Mouse (Mus musculus) intestine, postnatal 0 days (tissue): ENCODE results near the gene Tmem30c. TPM values are rescaled to one million over a fixed set of nuclear protein-coding genes. Genes with fewer than 3 reads are reported as not detected.

Source experiments
- ATAC-seq: fragments of 200-750 bp; cut with Nextera tagmentation; 2 replicates; pipeline ENCODE4 v1.8.0; 2017; ENCODE audit warnings: mild to moderate bottlenecking, moderate TSS enrichment, moderate library complexity
- H3K27ac ChIP-seq: fragments of 300-500 bp; sonication (generic); 2 replicates; pipeline ENCODE4 v1.5.1; 2014; ENCODE audit warnings: mild to moderate bottlenecking, low read depth, low read length, moderate library complexity
- H3K27me3 ChIP-seq: fragments of 300-500 bp; sonication (generic); replicated peaks from 2 replicates; pipeline ENCODE4 v1.6.1; 2014; ENCODE audit warnings: low read length, mixed read lengths; ENCODE audit not compliant: control insufficient read depth, insufficient read depth
- H3K36me3 ChIP-seq: fragments of 300-500 bp; sonication (generic); 2 replicates; pipeline ENCODE4 v1.6.1; 2014; ENCODE audit warnings: mild to moderate bottlenecking, moderate library complexity; ENCODE audit not compliant: control insufficient read depth, insufficient read depth
- H3K4me1 ChIP-seq: fragments of 300-500 bp; sonication (generic); replicated peaks from 2 replicates; pipeline ENCODE4 v1.6.1; 2014; ENCODE audit warnings: antibody characterized with exemption, low read length, mixed read lengths; ENCODE audit not compliant: control insufficient read depth, insufficient read depth
- H3K4me2 ChIP-seq: fragments of 300-500 bp; sonication (generic); replicated peaks from 2 replicates; pipeline ENCODE4 v1.6.1; 2014; ENCODE audit warnings: low read depth, mild to moderate bottlenecking, moderate library complexity
- H3K4me3 ChIP-seq: fragments of 300-500 bp; sonication (generic); 2 replicates; pipeline ENCODE4 v1.5.1; 2014; ENCODE audit warnings: low read depth, low read length
- H3K9ac ChIP-seq: fragments of 300-500 bp; sonication (generic); 2 replicates; pipeline ENCODE4 v1.6.1; 2014; ENCODE audit warnings: mild to moderate bottlenecking, low read depth, low read length
- H3K9me3 ChIP-seq: fragments of 300-500 bp; sonication (generic); 2 replicates; pipeline ENCODE4 v1.6.1; 2016; ENCODE audit warnings: mixed run types; ENCODE audit not compliant: control insufficient read depth
- CTCF ChIP-seq: sonication (generic); IDR thresholded peaks from 2 replicates; pipeline ENCODE4 v1.5.1; 2016; ENCODE audit warnings: low read depth, mild to moderate bottlenecking, control low read depth, antibody characterized with exemption, moderate library complexity
- WGBS: fragments of 180-500 bp; shearing (Covaris S2); extraction: QIAGEN DNeasy Blood & Tissue Kit; methylation state at CpG from one replicate; pipeline ENCODE4 v1.1.7; 2014; 5-methylcytosine and 5-hydroxymethylcytosine counted together
- polyA plus RNA-seq: library from polyadenylated mRNA; unstranded; fragments of >200 nt; fragmentation: Nextera tagmentation; extraction: Ambion mirVana; gene quantifications from 2 replicates; pipeline ENCODE4 v1.2.1, GENCODE M21; 2015

Gene Tmem30c
- not detected in 2 replicates for polyA plus RNA-seq

DNA sequence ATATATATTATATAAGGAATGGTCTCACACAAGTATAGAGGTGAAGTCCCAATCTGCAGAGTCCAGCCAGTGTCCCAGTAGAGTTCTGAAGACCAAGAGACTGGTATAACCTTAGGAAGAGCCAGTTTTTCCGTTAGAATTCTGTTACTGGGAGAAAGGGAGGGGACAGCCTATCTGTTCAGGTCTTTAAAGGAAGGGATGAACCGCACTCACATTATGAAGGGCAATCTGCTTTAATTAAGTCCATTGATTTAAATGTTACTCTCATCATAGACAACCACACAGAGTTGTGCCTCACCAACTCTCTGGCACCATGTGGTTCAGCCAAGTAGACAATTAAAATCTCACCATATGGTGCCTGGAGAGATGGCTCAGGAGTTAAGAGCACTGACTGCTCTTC is at the start of gene Tmem30c:
TSS of gene Tmem30c (minus strand) at position 101 of the 400 bp plus-strand sequence.
- TF ChIP-seq CTCF = no peak
- Histone ChIP-seq H3K27ac (no peak within 1 kb of the TSS), H3K27me3 (no peaks in the 10 kb centered on the region), H3K9me3 (no peaks in the 10 kb centered on the region), H3K4me1 (no peaks in the 10 kb centered on the region), H3K9ac (no peak within 1 kb of the TSS), H3K36me3 (no peaks in the 10 kb centered on the region), H3K4me3 (no peak within 1 kb of the TSS), H3K4me2 (no peak within 1 kb of the TSS)
- no peak for ATAC-seq
- WGBS = 78% methylated on average over 2 of the region's 2 CpGs

DNA sequence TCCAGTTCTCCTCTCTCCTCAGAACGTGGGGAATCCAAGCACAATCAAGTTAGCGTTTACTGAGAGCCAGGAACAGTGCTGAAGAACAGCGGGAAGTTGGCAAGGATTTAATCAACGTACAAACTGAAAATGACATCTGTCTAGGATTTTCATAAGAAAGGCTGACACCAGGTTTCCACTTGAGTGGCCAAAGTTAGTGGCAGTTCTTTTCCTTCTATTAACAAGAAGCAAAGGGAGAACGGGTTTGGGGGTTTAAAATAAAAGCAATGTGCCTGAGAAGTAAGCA is 47.9 kb upstream of the Tmem30c start:
- H3K4me2 ChIP-seq = no peak overlapping the region
- no peaks in the 10 kb centered on the region for H3K4me1 ChIP-seq
- H3K27me3 ChIP-seq = no peaks in the 10 kb centered on the region
- no peak overlapping the region for H3K9ac ChIP-seq
- no peak for TF ChIP-seq CTCF
- no peaks in the 10 kb centered on the region for H3K36me3 ChIP-seq
- no peak overlapping the region for H3K27ac ChIP-seq
- H3K4me3 ChIP-seq = no peak overlapping the region
- ATAC-seq = no peak
- no peaks in the 10 kb centered on the region for H3K9me3 ChIP-seq
- WGBS = 69% methylated on average over 5 of the region's 5 CpGs

DNA sequence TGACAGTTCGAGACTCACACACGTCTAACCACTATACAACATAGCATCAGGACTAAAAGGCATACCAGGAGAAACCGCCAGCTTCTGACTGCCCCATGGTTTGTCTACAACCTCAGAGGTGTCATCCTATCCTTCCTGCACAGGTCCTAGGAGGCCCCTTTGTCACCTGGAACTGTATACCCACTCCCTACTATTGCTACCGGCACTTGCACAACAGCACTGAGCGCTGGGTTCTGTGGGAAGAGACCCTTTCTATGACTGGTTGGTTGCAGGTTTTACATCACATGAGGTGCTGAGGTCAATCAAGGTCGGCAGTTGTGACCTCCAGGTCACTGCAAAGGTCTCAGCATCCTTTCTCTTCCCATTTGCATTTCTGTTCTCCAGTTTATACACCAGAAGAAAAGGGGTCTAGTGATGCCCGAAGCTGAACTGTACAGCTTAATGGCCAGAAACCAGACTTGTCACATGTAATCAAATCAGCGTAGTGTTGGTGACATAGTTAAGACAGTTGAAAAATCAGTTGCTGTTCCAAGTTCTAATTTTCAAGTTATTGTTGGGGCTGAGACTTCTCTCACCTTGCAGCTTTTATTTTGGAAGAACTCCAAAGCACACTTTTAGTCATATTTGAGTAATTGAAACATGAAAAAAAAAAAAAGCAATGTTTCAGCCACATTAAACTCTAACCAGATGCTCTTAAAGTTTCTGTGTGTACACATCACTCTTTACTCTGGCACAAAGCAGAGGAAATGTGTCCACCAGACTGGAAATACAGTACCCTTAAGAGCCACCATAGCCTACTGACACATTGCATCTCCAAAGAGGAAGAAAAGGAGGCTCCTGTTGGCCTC is 47.3 kb upstream of the Tmem30c start:
- no peak overlapping the region for H3K4me3 ChIP-seq
- no peaks in the 10 kb centered on the region for H3K4me1 ChIP-seq
- H3K9ac ChIP-seq = no peak overlapping the region
- H3K36me3 ChIP-seq = no peaks in the 10 kb centered on the region
- no peak overlapping the region for H3K4me2 ChIP-seq
- no peak for ATAC-seq
- no peak for TF ChIP-seq CTCF
- WGBS = 90% methylated on average over 8 of the region's 8 CpGs
- no peaks in the 10 kb centered on the region for H3K9me3 ChIP-seq
- H3K27ac ChIP-seq = no peak overlapping the region
- H3K27me3 ChIP-seq = no peaks in the 10 kb centered on the region

DNA sequence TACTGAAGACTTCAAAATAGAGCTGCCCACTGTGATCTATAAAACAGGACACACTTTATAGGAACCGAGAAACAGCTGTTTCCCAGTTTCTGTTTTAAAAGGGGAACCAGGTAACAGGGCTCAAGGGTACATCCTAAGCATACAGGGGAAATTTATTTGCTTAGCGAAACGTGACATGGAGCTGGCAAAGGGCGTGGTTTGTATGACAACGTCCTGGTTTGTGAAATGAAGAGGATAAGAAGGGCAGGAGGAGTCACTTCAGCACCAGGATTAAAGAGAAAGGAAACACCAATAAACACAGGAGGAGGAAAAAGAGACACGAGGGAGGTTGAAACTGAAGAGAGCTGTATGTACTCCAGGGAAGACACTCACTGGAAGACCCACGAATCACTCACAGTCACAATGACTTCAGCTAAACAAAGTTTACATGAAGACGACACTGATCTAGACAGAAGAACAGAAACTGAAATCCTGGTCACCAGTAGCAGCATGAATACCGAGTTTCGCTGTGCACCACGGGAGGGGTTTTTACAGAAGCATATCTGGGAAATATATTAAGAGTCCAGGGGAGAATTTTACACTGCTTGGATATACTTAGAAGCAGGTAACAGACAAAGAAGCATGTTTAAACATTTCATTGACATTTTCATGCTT is 44.2 kb upstream of the Tmem30c start:
- Histone ChIP-seq H3K9ac (no peak overlapping the region), H3K9me3 (no peaks in the 10 kb centered on the region), H3K4me1 (no peaks in the 10 kb centered on the region), H3K27me3 (no peaks in the 10 kb centered on the region), H3K4me2 (peak overlapping the region; percentile 43), H3K27ac (no peak overlapping the region), H3K36me3 (no peaks in the 10 kb centered on the region), H3K4me3 (no peak overlapping the region)
- TF ChIP-seq CTCF = no peak
- WGBS = 38% methylated on average over 11 of the region's 11 CpGs
- no peak for ATAC-seq

DNA sequence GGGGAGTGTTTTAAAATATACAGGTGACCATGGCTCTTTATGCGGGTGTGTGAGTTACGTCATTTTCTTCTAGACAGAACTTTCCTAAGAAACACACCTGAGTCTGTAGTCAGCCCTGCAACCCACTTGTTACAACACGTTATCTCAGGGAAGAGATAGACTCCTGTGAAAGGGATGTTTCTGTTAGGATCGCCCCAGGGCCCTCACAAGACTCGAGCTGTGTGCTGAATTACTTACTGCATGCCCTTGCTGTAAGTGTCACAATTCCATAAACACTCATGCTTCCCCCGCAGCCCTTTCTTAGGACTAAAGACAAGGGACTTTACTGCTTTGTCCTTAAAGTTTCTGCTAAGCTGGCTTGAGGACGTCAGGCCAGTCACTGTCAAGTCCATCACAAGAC is 39.6 kb upstream of the Tmem30c start:
- Histone ChIP-seq H3K9ac (no peak overlapping the region), H3K9me3 (no peaks in the 10 kb centered on the region), H3K4me3 (no peak overlapping the region), H3K27me3 (no peaks in the 10 kb centered on the region), H3K4me1 (no peaks in the 10 kb centered on the region), H3K4me2 (no peak overlapping the region), H3K27ac (no peak overlapping the region), H3K36me3 (no peaks in the 10 kb centered on the region)
- no peak for TF ChIP-seq CTCF
- ATAC-seq = no peak
- WGBS = 74% methylated on average over 7 of the region's 7 CpGs

DNA sequence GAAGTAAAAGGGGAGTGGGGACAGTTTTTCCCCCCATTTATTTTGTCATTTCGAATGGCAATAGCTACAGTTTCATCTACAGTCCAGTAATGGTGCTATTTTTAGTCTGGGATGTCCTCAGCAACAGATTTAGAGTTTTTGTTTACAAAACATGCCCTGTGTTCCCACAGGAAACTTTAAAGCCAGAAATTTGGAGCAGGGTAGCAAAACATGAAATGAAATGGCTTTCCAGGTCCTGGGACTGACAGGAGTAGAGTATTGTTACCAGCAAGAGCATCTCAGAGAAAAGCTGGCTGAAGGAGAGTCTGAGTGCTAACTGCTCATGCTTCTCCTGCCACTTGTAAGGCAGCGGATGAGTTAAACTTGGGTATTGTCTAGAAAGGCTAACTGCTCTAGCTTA is 37.4 kb upstream of the Tmem30c start:
- no peak overlapping the region for H3K4me2 ChIP-seq
- TF ChIP-seq CTCF = no peak
- H3K9me3 ChIP-seq = no peaks in the 10 kb centered on the region
- no peak overlapping the region for H3K9ac ChIP-seq
- no peaks in the 10 kb centered on the region for H3K27me3 ChIP-seq
- 58% methylated on average over 2 of the region's 2 CpGs for WGBS
- no peak for ATAC-seq
- H3K4me1 ChIP-seq = no peaks in the 10 kb centered on the region
- H3K27ac ChIP-seq = no peak overlapping the region
- no peaks in the 10 kb centered on the region for H3K36me3 ChIP-seq
- no peak overlapping the region for H3K4me3 ChIP-seq
